Mouse (Mus musculus): Measurements from ENCODE around the gene Ndrg3. TPM values are rescaled to one million over a fixed set of nuclear protein-coding genes. Genes with fewer than 3 reads are reported as not detected.
"Not testable (repeated sequence)": the region's sequence is repeated elsewhere in the genome, so short reads cannot be mapped to it uniquely, and the experiment has no call there.

Gene Ndrg3
- polyA plus RNA-seq, 1 experiment from 2014 or later: 41.9 TPM

DNA sequence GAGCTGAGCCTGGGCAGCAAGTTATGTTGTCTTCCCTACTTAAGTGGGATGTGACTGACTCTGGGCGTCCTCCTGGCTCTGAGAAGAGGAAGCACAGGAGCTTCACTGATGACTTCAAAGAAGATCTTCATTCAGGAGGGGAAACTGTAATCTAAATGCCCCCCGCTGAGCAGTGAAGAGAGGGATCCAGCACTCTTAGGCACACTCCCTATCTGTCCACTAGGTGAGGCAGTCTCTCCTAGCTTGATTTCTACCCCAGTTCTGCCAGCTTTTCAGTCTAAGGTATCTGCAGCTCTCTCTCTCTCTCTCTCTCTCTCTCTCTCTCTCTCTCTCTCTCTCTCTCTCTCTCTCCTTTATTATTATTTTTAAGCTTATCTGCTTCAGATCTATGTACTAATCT is 88.5 kb downstream of the Ndrg3 start:
- no peaks in the 10 kb centered on the region for H3K27me3 ChIP-seq (ENCODE audit: control insufficient read depth, insufficient read depth, low read length)
- no peak overlapping the region for H3K4me3 ChIP-seq (replicated peaks; ENCODE audit: low read length)
- H3K9me3 ChIP-seq (replicated peaks; ENCODE audit: control insufficient read depth, low read length): no peaks in the 10 kb centered on the region
- no peaks in the 10 kb centered on the region for H3K36me3 ChIP-seq (ENCODE audit: control insufficient read depth, insufficient read depth, low read length)
- no peak overlapping the region for H3K9ac ChIP-seq (ENCODE audit: low read length)
- no peak overlapping the region for H3K4me2 ChIP-seq (ENCODE audit: low read depth, low read length)
- ATAC-seq (ENCODE audit: insufficient read depth, low FRiP score): no peak
- H3K27ac ChIP-seq (ENCODE audit: low read length): no peak overlapping the region
- 16% methylated on average over 2 of the region's 2 CpGs for WGBS
- H3K4me1 ChIP-seq (ENCODE audit: control insufficient read depth, insufficient read depth, low read length): no peaks in the 10 kb centered on the region

DNA sequence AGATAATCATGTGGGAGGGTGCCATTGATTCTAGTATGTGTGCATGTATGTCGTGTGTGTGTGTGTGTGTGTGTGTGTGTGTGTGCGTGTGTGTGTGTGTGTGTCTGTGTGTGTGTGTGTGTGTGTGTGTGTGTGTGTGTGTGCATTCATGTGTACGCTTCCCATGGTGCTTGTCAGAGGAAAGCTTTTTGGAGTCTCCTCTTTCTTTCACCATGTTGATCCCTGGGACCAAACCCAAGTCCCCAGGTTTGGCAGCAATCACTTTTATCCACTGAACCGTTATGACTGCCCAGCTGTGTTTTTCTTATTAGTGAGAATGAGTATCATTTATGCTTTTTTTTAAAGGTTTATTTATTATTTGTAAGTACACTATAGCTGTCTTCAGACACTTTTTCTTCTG is 89.4 kb downstream of the Ndrg3 start:
- not testable (repeated sequence) for ATAC-seq (ENCODE audit: insufficient read depth, low FRiP score); H3K36me3 ChIP-seq (ENCODE audit: control insufficient read depth, insufficient read depth, low read length); H3K27ac ChIP-seq (ENCODE audit: low read length); H3K9ac ChIP-seq (ENCODE audit: low read length); H3K27me3 ChIP-seq (ENCODE audit: control insufficient read depth, insufficient read depth, low read length); H3K4me3 ChIP-seq (replicated peaks; ENCODE audit: low read length); H3K4me1 ChIP-seq (ENCODE audit: control insufficient read depth, insufficient read depth, low read length); H3K4me2 ChIP-seq (ENCODE audit: low read depth, low read length); H3K9me3 ChIP-seq (replicated peaks; ENCODE audit: control insufficient read depth, low read length)
- 67% methylated on average over 4 of the region's 4 CpGs for WGBS

DNA sequence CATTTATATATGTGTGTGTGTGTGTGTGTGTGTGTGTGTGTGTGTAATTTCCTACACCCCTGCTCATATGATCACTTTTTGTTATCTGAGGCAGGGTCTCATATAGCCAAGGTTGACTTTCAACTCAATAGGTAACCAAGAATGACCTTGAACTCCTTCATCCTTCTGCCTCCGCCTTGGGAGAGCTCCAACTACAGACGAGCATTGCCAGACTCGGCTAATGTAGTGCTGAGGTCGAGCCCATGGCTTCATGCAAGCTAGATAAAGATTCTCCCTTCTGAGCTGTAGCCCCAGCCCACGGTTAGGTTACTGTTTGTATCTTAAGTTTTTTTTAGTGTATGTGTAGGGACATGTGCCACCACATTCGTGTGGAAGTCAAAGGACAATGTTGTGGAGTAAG is 90.0 kb downstream of the Ndrg3 start:
- Histone ChIP-seq H3K4me1 (ENCODE audit: control insufficient read depth, insufficient read depth, low read length) (no peaks in the 10 kb centered on the region), H3K4me3 (replicated peaks; ENCODE audit: low read length) (no peak overlapping the region), H3K27me3 (ENCODE audit: control insufficient read depth, insufficient read depth, low read length) (no peaks in the 10 kb centered on the region), H3K27ac (ENCODE audit: low read length) (no peak overlapping the region), H3K4me2 (ENCODE audit: low read depth, low read length) (no peak overlapping the region), H3K36me3 (ENCODE audit: control insufficient read depth, insufficient read depth, low read length) (no peaks in the 10 kb centered on the region), H3K9me3 (replicated peaks; ENCODE audit: control insufficient read depth, low read length) (no peaks in the 10 kb centered on the region), H3K9ac (ENCODE audit: low read length) (no peak overlapping the region)
- 59% methylated on average over 6 of the region's 6 CpGs for WGBS
- ATAC-seq (ENCODE audit: insufficient read depth, low FRiP score): no peak

DNA sequence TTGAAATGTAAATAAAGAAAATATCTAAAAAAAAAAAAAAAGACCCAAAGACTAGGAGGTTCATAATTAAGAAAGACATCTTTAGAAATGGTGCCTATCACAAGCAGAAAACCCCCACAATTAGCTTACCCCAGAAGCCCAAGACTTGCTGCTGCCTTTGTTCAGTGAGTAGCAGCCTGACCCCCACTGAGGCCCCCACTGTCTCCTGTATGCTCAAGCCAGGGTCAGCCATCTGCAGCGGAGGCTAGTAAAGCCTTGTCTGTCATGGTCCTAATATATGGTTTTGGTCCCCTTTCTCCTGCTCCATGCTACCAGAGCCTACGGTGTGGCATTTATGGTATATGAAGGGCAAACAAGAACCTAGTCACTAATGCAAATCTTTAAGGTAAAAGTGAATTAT is 90.5 kb downstream of the Ndrg3 start:
- Histone ChIP-seq H3K9me3 (replicated peaks; ENCODE audit: control insufficient read depth, low read length) (no peaks in the 10 kb centered on the region), H3K9ac (ENCODE audit: low read length) (no peak overlapping the region), H3K27ac (ENCODE audit: low read length) (no peak overlapping the region), H3K27me3 (ENCODE audit: control insufficient read depth, insufficient read depth, low read length) (no peaks in the 10 kb centered on the region), H3K4me1 (ENCODE audit: control insufficient read depth, insufficient read depth, low read length) (no peaks in the 10 kb centered on the region), H3K36me3 (ENCODE audit: control insufficient read depth, insufficient read depth, low read length) (no peaks in the 10 kb centered on the region), H3K4me2 (ENCODE audit: low read depth, low read length) (no peak overlapping the region), H3K4me3 (replicated peaks; ENCODE audit: low read length) (no peak overlapping the region)
- no peak for ATAC-seq (ENCODE audit: insufficient read depth, low FRiP score)
- 77% methylated on average over 2 of the region's 2 CpGs for WGBS

DNA sequence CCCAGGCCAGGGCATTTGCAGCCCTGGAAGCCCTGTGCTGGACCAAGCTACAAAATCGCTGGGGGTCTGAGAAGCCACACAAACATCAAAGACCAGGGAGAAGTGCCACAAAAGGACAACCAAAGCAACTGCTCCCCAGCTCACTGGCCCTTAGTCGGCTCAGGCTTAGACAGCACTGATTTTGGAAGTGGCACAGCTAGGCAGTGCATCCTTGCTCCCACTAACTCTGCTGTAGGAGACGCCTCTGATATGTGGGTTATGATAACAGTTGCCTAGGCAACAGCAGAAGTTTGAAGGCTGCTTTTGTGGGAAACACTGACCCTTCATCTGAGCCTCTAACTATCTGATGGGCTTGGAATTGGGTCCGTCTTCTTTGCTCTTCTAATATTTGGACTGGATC is 92.7 kb downstream of the Ndrg3 start:
- no peaks in the 10 kb centered on the region for H3K27me3 ChIP-seq (ENCODE audit: control insufficient read depth, insufficient read depth, low read length)
- no peak overlapping the region for H3K9ac ChIP-seq (ENCODE audit: low read length)
- ATAC-seq (ENCODE audit: insufficient read depth, low FRiP score): no peak
- no peak overlapping the region for H3K4me2 ChIP-seq (ENCODE audit: low read depth, low read length)
- no peaks in the 10 kb centered on the region for H3K4me1 ChIP-seq (ENCODE audit: control insufficient read depth, insufficient read depth, low read length)
- no peak overlapping the region for H3K4me3 ChIP-seq (replicated peaks; ENCODE audit: low read length)
- WGBS: 62% methylated on average over 4 of the region's 4 CpGs
- H3K27ac ChIP-seq (ENCODE audit: low read length): no peak overlapping the region
- no peaks in the 10 kb centered on the region for H3K36me3 ChIP-seq (ENCODE audit: control insufficient read depth, insufficient read depth, low read length)
- no peaks in the 10 kb centered on the region for H3K9me3 ChIP-seq (replicated peaks; ENCODE audit: control insufficient read depth, low read length)

DNA sequence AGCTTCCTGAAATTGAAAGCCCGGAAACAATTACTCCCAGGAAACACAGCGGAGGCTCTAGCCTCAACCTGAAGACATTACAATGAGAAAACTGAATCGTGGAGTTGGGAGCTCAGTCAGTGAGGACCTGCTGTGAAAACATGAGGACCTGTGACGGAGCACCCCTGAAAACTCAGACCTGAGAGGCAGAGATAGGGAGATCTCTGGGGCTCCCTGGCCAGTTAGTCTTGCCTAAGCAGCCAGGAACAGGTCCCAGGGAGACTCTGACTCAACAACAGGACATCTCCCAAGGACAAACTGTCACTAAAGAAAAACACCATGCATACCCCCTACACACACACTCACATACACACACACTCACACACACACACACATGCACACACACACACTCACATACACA is 93.5 kb downstream of the Ndrg3 start:
- no peak for ATAC-seq (ENCODE audit: insufficient read depth, low FRiP score)
- 64% methylated on average over 4 of the region's 4 CpGs for WGBS

DNA sequence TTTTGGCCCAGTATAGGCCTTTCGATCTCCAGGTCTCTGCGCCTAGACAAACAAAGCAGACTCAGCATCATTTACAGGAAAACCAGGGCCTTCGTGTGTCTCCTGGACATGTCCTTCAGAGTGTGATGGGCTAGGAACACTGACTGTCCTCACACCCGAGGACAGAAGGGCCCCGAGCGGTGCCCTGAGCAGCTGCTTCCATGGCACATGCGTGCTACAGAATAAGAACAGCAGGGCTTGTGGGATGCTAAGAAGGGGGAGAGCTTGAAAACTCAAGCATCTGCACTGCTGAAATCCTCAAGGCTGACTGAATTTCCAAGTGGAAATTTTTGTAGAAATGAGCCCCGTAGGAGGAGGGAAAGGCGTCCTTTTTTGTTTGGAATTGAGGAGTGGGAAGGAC is 94.8 kb downstream of the Ndrg3 start:
- H3K36me3 ChIP-seq (ENCODE audit: control insufficient read depth, insufficient read depth, low read length): no peaks in the 10 kb centered on the region
- WGBS: 81% methylated on average over 9 of the region's 9 CpGs
- ATAC-seq (ENCODE audit: insufficient read depth, low FRiP score): no peak

More for the DNA sequence above, 93.5 kb downstream of the Ndrg3 start:
- Histone ChIP-seq H3K36me3 (ENCODE audit: control insufficient read depth, insufficient read depth, low read length) (no peaks in the 10 kb centered on the region), H3K9me3 (replicated peaks; ENCODE audit: control insufficient read depth, low read length) (no peaks in the 10 kb centered on the region), H3K4me2 (ENCODE audit: low read depth, low read length) (no peak overlapping the region), H3K27me3 (ENCODE audit: control insufficient read depth, insufficient read depth, low read length) (no peaks in the 10 kb centered on the region), H3K27ac (ENCODE audit: low read length) (no peak overlapping the region), H3K4me3 (replicated peaks; ENCODE audit: low read length) (no peak overlapping the region), H3K4me1 (ENCODE audit: control insufficient read depth, insufficient read depth, low read length) (no peaks in the 10 kb centered on the region), H3K9ac (ENCODE audit: low read length) (no peak overlapping the region)

DNA sequence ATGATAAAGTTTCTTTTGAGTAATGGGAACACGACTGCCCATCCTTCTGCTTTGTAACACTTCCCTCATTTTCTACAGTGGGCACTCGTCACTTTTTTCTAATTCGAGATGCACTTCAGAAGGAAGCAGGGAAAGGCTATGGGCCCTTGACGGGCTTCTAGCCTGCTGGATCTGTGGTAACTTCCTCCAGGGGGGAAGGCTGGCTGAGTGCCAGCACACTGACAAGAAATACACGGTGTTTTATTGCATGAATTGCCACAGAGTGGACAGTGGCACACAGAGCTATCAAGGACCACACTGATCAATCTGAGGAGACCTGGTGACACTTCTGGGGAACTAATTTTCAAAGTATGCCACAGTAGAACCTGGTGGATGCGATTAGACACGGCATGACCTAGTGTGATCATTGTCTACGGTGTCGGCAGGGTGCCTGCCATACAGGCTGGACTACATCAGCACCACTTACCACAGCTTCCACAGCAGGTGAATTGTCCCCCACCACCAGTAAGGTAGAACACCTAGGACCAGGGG is 95.4 kb downstream of the Ndrg3 start:
- H3K36me3 ChIP-seq (ENCODE audit: control insufficient read depth, insufficient read depth, low read length): no peaks in the 10 kb centered on the region
- H3K27me3 ChIP-seq (ENCODE audit: control insufficient read depth, insufficient read depth, low read length): no peaks in the 10 kb centered on the region
- H3K27ac ChIP-seq (ENCODE audit: low read length): no peak overlapping the region
- no peak overlapping the region for H3K9ac ChIP-seq (ENCODE audit: low read length)
- no peak overlapping the region for H3K4me2 ChIP-seq (ENCODE audit: low read depth, low read length)
- no peak for ATAC-seq (ENCODE audit: insufficient read depth, low FRiP score)
- H3K4me3 ChIP-seq (replicated peaks; ENCODE audit: low read length): no peak overlapping the region
- H3K4me1 ChIP-seq (ENCODE audit: control insufficient read depth, insufficient read depth, low read length): no peaks in the 10 kb centered on the region
- no peaks in the 10 kb centered on the region for H3K9me3 ChIP-seq (replicated peaks; ENCODE audit: control insufficient read depth, low read length)
- WGBS: 68% methylated on average over 9 of the region's 9 CpGs

More for the DNA sequence above, 94.8 kb downstream of the Ndrg3 start:
- Histone ChIP-seq H3K9ac (ENCODE audit: low read length) (no peak overlapping the region), H3K4me3 (replicated peaks; ENCODE audit: low read length) (no peak overlapping the region), H3K4me1 (ENCODE audit: control insufficient read depth, insufficient read depth, low read length) (no peaks in the 10 kb centered on the region), H3K4me2 (ENCODE audit: low read depth, low read length) (no peak overlapping the region), H3K9me3 (replicated peaks; ENCODE audit: control insufficient read depth, low read length) (no peaks in the 10 kb centered on the region), H3K27me3 (ENCODE audit: control insufficient read depth, insufficient read depth, low read length) (no peaks in the 10 kb centered on the region), H3K27ac (ENCODE audit: low read length) (no peak overlapping the region)

DNA sequence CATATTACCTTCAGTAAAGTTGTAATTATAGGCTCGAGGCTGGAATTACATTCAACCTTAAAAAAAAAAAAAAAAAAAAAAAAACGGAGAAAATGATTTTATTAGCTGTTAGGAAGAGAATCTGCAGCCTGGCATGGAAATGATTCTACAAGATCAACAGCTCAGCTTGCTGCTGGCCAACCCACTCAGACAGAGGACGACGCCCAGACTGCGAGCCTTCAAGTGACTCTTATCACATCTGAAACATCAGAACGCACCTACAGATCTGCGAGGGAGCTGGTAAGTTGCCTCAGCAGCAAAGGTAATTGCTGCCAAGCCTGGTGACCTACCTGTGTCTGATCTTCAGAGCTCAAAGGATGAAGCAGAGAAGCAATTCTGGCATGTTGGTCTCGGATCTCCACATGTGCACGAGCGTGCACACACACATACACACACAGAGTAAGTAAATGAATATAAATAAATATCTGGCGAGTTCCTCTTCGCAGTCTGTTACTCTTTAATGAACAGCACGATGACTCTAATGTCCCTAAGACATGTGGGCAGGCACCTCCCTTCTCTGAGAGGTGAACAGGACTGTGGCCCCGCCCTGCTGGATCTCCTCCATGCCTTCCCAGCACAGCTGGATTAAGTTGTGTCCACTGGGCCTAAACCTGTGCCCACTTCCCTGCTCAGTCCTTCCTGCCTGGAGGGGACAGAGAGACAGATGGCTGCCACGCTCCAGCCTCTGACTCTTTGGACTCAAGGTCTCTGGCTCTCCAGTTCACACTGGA is 97.2 kb downstream of the Ndrg3 start:
- no peaks in the 10 kb centered on the region for H3K36me3 ChIP-seq (ENCODE audit: control insufficient read depth, insufficient read depth, low read length)
- H3K9ac ChIP-seq (ENCODE audit: low read length): no peak overlapping the region
- no peak overlapping the region for H3K4me3 ChIP-seq (replicated peaks; ENCODE audit: low read length)
- WGBS: 66% methylated on average over 15 of the region's 15 CpGs
- no peak overlapping the region for H3K27ac ChIP-seq (ENCODE audit: low read length)
- no peaks in the 10 kb centered on the region for H3K9me3 ChIP-seq (replicated peaks; ENCODE audit: control insufficient read depth, low read length)
- no peaks in the 10 kb centered on the region for H3K4me1 ChIP-seq (ENCODE audit: control insufficient read depth, insufficient read depth, low read length)
- H3K27me3 ChIP-seq (ENCODE audit: control insufficient read depth, insufficient read depth, low read length): no peaks in the 10 kb centered on the region
- no peak overlapping the region for H3K4me2 ChIP-seq (ENCODE audit: low read depth, low read length)
- no peak for ATAC-seq (ENCODE audit: insufficient read depth, low FRiP score)

Data from stomach, embryonic 16.5 days (tissue).